Mouse (Mus musculus) naive thymus-derived CD4-positive, alpha-beta T cell, adult 2 months (primary cell): ENCODE measurements around the gene B4galt5.
A peak's percentile ranks its signal among the peaks of the same experiment; 100 is the strongest.

Experiments used
- DNase-seq: peaks from one replicate; pipeline ENCODE4 v3.0.0-alpha.2; 2011; ENCODE audit warnings: low read depth

Gene B4galt5

GRCm38 (mm10) chr2:167332336-167332987 is 16.5 kb downstream of the B4galt5 start:
- no peak for DNase-seq

- DNase-seq: no peak
These were observed 17.5 kb downstream of the B4galt5 start for GRCm38 (mm10) chr2:167331432-167331921.

GRCm38 (mm10) chr2:167330581-167330980 is 18.4 kb downstream of the B4galt5 start:
- DNase-seq: no peak

- DNase-seq: no peak
These were observed 19.3 kb downstream of the B4galt5 start for GRCm38 (mm10) chr2:167329478-167330262.

- DNase-seq: no peak
These were observed 20.6 kb downstream of the B4galt5 start for GRCm38 (mm10) chr2:167328340-167328739.

- no peak for DNase-seq
These were observed 22.4 kb downstream of the B4galt5 start for GRCm38 (mm10) chr2:167326582-167326981.

GRCm38 (mm10) chr2:167324151-167324930 is 24.6 kb downstream of the B4galt5 start:
- DNase-seq: no peak

GRCm38 (mm10) chr2:167323116-167323515 is 25.9 kb downstream of the B4galt5 start:
- DNase-seq: no peak

- no peak for DNase-seq
These were observed 27.6 kb downstream of the B4galt5 start for GRCm38 (mm10) chr2:167321372-167321771.

GRCm38 (mm10) chr2:167318981-167319380 is 30.0 kb downstream of the B4galt5 start:
- peak; percentile 28 for DNase-seq

- DNase-seq: no peak
These were observed 32.2 kb downstream of the B4galt5 start for GRCm38 (mm10) chr2:167316724-167317187.

- no peak for DNase-seq
These were observed 34.5 kb downstream of the B4galt5 start for GRCm38 (mm10) chr2:167314491-167314890.

GRCm38 (mm10) chr2:167313501-167314326 is 35.3 kb downstream of the B4galt5 start:
- DNase-seq: peak; percentile 76

GRCm38 (mm10) chr2:167310121-167310520 is 38.9 kb downstream of the B4galt5 start:
- no peak for DNase-seq

- no peak for DNase-seq
These were observed 39.7 kb downstream of the B4galt5 start for GRCm38 (mm10) chr2:167309286-167309685.

GRCm38 (mm10) chr2:167307716-167308115 is 41.3 kb downstream of the B4galt5 start:
- no peak for DNase-seq

- DNase-seq: no peak
These were observed 42.1 kb downstream of the B4galt5 start for GRCm38 (mm10) chr2:167306626-167307541.

- no peak for DNase-seq
These were observed 42.7 kb downstream of the B4galt5 start for GRCm38 (mm10) chr2:167306273-167306594.

- no peak for DNase-seq
These were observed 43.4 kb downstream of the B4galt5 start for GRCm38 (mm10) chr2:167305382-167306272.
